Mouse (Mus musculus): Measurements from ENCODE around the gene Gm42372. TPM values are rescaled to one million over a fixed set of nuclear protein-coding genes. Genes with fewer than 3 reads are reported as not detected.
A peak's percentile ranks its signal among the peaks of the same experiment; 100 is the strongest.

Gene Gm42372
- polyA plus RNA-seq, 1 experiment from 2014 or later: 1.8 TPM

DNA sequence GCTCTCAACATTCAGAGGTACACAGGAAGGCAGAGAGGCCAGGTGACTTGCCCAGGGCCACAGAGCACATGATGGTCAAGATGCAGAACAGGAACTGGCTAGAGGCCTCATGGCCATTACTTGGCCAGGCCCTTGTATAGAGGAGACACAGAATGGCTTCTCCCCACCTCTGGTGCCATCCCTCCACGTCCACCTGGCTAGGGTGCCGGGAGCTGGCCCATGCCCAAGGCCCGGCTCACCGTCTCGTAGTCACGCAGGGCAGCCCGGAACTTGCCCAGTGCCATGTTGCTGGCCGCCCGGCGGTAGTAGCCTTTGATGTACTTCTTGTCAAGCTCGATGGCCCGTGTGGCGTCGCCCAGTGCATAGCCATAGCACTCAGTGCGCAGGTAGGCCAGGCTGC, 39.3 kb downstream of the Gm42372 start:
- ATAC-seq (replicated peaks; ENCODE audit: low FRiP score) (no peak), DNase-seq (ENCODE audit: low spot score) (no peak)
- Histone ChIP-seq H3K27me3 (ENCODE audit: control insufficient read depth, insufficient read depth, low read length) (no peaks in the 10 kb centered on the region), H3K9ac (ENCODE audit: low read length) (no peak overlapping the region), H3K4me2 (ENCODE audit: low read depth, low read length, severe bottlenecking) (no peak overlapping the region), H3K9me3 (ENCODE audit: control insufficient read depth, low read length) (no peaks in the 10 kb centered on the region), H3K4me1 (replicated peaks; ENCODE audit: control insufficient read depth, insufficient read depth, low read length) (peaks cover 15% of the 10 kb centered on the region; the same call in 1 of the 2 replicates), H3K36me3 (ENCODE audit: control insufficient read depth, insufficient read depth, low read length) (peaks cover 19% of the 10 kb centered on the region; the same call in 1 of the 2 replicates), H3K27ac (ENCODE audit: low read depth, low read length) (no peak overlapping the region), H3K4me3 (ENCODE audit: low read depth, low read length) (no peak overlapping the region)
- 96% methylated on average over 15 of the region's 15 CpGs for WGBS

DNA sequence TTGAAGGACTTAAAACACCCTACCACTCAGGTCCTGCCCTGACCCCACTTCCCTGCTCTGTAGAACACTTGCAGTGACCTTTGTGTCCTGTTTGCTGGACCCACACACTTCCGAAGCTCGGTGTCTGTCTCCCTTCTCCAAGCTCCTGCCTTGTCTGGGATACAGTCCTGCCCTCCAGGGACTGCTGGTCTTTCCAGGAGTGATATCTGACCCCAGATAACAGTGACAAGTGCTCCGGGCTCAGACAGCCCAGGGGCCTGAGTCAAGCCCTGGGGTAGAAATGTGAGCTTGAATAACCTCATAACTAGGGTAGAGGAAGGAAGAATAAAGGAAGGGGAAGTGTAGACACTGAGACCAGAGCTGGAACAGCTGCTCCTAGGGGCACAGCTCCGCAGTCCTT, 40.8 kb downstream of the Gm42372 start:
- DNase-seq (ENCODE audit: low spot score) (no peak), ATAC-seq (replicated peaks; ENCODE audit: low FRiP score) (no peak)
- Histone ChIP-seq H3K4me3 (ENCODE audit: low read depth, low read length) (no peak overlapping the region), H3K36me3 (ENCODE audit: control insufficient read depth, insufficient read depth, low read length) (peaks cover 19% of the 10 kb centered on the region; the same call in 1 of the 2 replicates), H3K27ac (ENCODE audit: low read depth, low read length) (no peak overlapping the region), H3K27me3 (ENCODE audit: control insufficient read depth, insufficient read depth, low read length) (no peaks in the 10 kb centered on the region), H3K4me1 (replicated peaks; ENCODE audit: control insufficient read depth, insufficient read depth, low read length) (peaks cover 15% of the 10 kb centered on the region; the same call in 1 of the 2 replicates), H3K9ac (ENCODE audit: low read length) (no peak overlapping the region), H3K4me2 (ENCODE audit: low read depth, low read length, severe bottlenecking) (no peak overlapping the region), H3K9me3 (ENCODE audit: control insufficient read depth, low read length) (no peaks in the 10 kb centered on the region)
- 87% methylated on average over 4 of the region's 4 CpGs for WGBS

DNA sequence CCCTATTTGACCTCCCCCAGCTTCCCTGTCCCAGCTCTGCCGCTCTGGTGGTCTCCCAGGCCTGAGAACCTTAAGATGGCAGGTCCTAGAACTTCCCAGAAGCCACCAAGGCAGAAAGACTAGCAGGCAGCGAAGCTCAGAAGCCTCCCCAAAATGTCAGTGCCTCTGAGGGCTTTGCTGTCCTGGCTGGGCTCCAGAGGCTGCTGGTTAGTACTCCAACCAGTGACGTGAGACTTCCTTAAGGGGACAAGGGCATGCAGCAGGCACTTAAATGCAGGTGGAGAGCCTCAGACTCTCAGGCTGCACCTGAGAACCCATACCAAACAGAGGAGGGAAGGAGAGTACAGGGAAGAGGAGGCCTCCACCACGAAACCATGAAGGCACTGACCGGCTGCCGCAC, 41.3 kb downstream of the Gm42372 start:
- no peaks in the 10 kb centered on the region for H3K27me3 ChIP-seq (ENCODE audit: control insufficient read depth, insufficient read depth, low read length)
- H3K9ac ChIP-seq (ENCODE audit: low read length): no peak overlapping the region
- no peak overlapping the region for H3K4me2 ChIP-seq (ENCODE audit: low read depth, low read length, severe bottlenecking)
- H3K9me3 ChIP-seq (ENCODE audit: control insufficient read depth, low read length): no peaks in the 10 kb centered on the region
- ATAC-seq (replicated peaks; ENCODE audit: low FRiP score): no peak
- H3K4me3 ChIP-seq (ENCODE audit: low read depth, low read length): no peak overlapping the region
- H3K27ac ChIP-seq (ENCODE audit: low read depth, low read length): no peak overlapping the region
- peaks cover 15% of the 10 kb centered on the region; the same call in 1 of the 2 replicates for H3K4me1 ChIP-seq (replicated peaks; ENCODE audit: control insufficient read depth, insufficient read depth, low read length)
- no peak for DNase-seq (ENCODE audit: low spot score)
- WGBS: 93% methylated on average over 6 of the region's 6 CpGs
- peaks cover 19% of the 10 kb centered on the region; the same call in 1 of the 2 replicates for H3K36me3 ChIP-seq (ENCODE audit: control insufficient read depth, insufficient read depth, low read length)

DNA sequence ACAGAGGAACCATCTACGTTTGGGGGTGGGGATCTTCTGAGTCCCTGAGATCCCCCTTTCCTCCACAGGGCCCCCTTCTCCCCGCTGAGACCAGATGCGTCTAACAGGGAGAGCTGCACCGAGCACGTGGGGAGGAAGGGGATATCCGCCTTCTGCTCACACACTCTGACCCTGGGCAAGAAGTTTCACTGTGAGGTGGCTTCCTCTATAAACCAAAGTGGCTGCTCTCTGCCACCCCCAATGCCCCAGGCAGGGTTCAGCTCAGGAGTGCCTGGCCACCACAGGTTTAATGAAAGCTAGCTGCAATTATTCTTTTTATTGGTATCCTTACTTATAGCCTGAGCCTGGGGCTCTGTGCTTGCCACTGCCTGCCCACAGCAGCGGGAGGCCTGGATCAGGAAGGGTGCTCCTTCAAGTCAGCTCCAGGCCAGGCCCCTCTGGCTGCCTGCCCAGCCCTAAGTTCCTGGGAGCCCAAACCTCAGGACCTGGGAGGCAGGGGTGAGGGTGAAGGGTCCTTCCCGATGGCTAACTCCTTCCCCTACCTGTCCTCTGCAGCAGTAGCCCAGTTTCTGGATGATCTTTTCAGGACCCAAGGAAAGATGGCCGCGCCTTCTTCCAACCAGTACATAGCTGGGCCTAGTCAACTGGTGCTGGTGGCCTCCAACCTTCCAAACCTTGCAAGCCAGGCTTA, 42.1 kb downstream of the Gm42372 start:
- Histone ChIP-seq H3K9ac (ENCODE audit: low read length) (no peak overlapping the region), H3K36me3 (ENCODE audit: control insufficient read depth, insufficient read depth, low read length) (peaks cover 12% of the 10 kb centered on the region; the same call in 1 of the 2 replicates)

DNA sequence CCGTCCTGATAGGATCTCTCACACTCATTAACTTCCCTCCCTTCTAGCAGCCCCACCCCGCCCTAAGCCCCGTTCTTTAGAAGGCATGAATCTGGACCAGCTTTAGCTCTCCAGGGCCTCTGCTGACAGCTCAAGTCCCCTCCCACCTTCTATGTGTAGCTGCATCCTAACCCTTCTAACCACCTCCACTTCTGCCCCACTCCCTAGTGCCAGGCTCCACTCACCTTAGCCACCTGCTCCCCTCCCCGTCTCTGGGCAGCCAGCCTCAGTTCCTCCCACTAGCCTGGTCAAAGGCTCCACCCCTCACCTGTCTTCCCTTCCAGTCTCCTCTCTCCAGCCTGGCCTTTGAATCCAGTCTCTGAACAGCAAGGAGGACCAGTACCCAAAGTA, 42.6 kb downstream of the Gm42372 start:
- no peak overlapping the region for H3K9ac ChIP-seq (ENCODE audit: low read length)
- WGBS: 82% methylated on average over 4 of the region's 4 CpGs
- no peaks in the 10 kb centered on the region for H3K27me3 ChIP-seq (ENCODE audit: control insufficient read depth, insufficient read depth, low read length)
- no peak overlapping the region for H3K4me2 ChIP-seq (ENCODE audit: low read depth, low read length, severe bottlenecking)
- ATAC-seq (replicated peaks; ENCODE audit: low FRiP score) (no peak), DNase-seq (ENCODE audit: low spot score) (no peak)
- H3K9me3 ChIP-seq (ENCODE audit: control insufficient read depth, low read length): no peaks in the 10 kb centered on the region
- H3K36me3 ChIP-seq (ENCODE audit: control insufficient read depth, insufficient read depth, low read length): peaks cover 9% of the 10 kb centered on the region; the same call in 1 of the 2 replicates
- H3K27ac ChIP-seq (ENCODE audit: low read depth, low read length): no peak overlapping the region
- peaks cover 15% of the 10 kb centered on the region; the same call in 1 of the 2 replicates for H3K4me1 ChIP-seq (replicated peaks; ENCODE audit: control insufficient read depth, insufficient read depth, low read length)
- H3K4me3 ChIP-seq (ENCODE audit: low read depth, low read length): no peak overlapping the region

More for the DNA sequence above, 42.1 kb downstream of the Gm42372 start:
- Histone ChIP-seq H3K9me3 (ENCODE audit: control insufficient read depth, low read length) (no peaks in the 10 kb centered on the region), H3K27ac (ENCODE audit: low read depth, low read length) (no peak overlapping the region), H3K4me3 (ENCODE audit: low read depth, low read length) (no peak overlapping the region), H3K4me1 (replicated peaks; ENCODE audit: control insufficient read depth, insufficient read depth, low read length) (peaks cover 15% of the 10 kb centered on the region; the same call in 1 of the 2 replicates), H3K27me3 (ENCODE audit: control insufficient read depth, insufficient read depth, low read length) (no peaks in the 10 kb centered on the region), H3K4me2 (ENCODE audit: low read depth, low read length, severe bottlenecking) (no peak overlapping the region)
- ATAC-seq (replicated peaks; ENCODE audit: low FRiP score) (no peak), DNase-seq (ENCODE audit: low spot score) (no peak)
- 90% methylated on average over 10 of the region's 10 CpGs for whole genome bisulfite sequencing

DNA sequence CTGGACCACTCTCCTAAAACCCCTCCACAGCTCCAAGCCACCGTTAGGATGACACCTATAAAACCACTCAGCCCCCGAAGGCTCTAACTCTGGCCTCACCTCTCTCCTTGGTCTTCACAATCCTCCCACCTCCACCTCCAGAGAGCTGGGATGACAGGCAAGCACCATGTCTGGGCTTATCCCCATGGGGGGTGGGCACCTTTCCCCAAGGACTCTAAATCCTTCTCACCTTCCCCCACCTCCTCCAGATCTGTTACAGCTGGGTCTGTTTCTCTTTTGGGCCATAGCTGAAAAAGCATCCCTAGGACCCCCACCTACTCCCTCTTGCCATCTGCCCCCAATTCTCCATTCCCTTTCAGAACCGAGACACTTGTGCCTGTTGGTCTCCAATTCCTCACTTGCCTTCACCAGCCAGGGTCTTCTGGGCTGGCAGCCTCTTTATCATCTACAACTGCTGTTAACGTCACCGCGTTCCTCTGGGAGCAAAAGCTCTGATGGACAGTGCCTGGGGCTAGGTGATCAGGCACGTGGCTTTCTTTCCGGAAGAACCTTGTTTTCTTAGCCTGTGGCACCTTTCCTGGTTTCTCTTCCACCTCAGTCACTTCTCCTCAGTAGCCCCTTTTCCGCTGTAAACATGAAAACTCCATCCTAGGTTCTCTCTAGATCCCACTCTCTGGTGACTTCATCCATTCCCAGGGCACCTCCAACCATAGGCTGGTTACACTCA, 43.2 kb downstream of the Gm42372 start:
- Histone ChIP-seq H3K4me3 (ENCODE audit: low read depth, low read length) (peak overlapping the region; percentile 62), H3K9ac (ENCODE audit: low read length) (peak overlapping the region; percentile 78), H3K27me3 (ENCODE audit: control insufficient read depth, insufficient read depth, low read length) (no peaks in the 10 kb centered on the region), H3K4me2 (ENCODE audit: low read depth, low read length, severe bottlenecking) (peak overlapping the region; percentile 56), H3K36me3 (ENCODE audit: control insufficient read depth, insufficient read depth, low read length) (peaks cover 6% of the 10 kb centered on the region; the same call in 1 of the 2 replicates), H3K9me3 (ENCODE audit: control insufficient read depth, low read length) (no peaks in the 10 kb centered on the region), H3K4me1 (replicated peaks; ENCODE audit: control insufficient read depth, insufficient read depth, low read length) (peaks cover 15% of the 10 kb centered on the region; the same call in 1 of the 2 replicates), H3K27ac (ENCODE audit: low read depth, low read length) (no peak overlapping the region)
- 83% methylated on average over 9 of the region's 9 CpGs for WGBS
- no peak for DNase-seq (ENCODE audit: low spot score)
- no peak for ATAC-seq (replicated peaks; ENCODE audit: low FRiP score)

DNA sequence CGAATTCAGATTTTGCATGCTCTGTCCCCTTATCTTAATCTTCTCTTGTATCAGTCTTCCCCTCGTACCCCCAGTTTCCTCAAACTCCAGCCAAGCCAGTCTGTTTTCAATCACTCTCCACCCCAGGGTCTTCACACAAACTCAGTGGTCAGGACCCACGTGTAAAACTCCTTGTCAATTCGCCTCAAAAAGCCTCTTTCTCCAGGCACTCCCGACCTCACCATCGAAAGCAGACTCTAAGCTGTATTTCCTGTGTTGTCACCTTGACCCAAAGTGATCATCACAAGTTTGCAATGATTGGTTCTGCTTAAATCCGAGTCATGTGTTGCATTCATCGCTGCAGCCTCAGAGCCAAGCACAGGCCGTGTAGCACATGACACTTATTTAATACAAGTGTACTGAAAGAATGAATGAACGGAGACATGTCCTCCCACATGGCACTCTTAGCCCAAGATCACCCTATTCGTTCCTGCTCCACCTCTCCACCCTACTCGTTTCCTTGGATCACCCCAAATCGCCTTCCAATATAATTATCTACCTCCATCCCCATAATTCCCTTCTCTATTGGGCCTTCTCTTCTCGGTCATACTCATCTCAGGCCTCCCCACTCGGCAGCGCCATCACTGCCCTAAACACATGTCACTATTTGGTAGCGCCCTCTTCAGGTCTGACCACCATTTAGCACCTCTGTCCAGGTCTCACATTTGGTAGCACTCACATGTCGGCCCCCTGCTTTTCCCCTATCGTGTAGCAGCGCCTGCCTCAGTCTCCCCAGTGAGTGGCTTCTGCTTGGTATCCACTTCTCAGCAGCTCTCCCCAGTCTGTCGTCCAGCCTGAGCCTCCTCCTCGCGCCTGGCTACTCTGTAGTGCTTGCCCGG, 44.1 kb downstream of the Gm42372 start:
- Histone ChIP-seq H3K4me1 (replicated peaks; ENCODE audit: control insufficient read depth, insufficient read depth, low read length) (peaks cover 15% of the 10 kb centered on the region; the same call in 1 of the 2 replicates), H3K27ac (ENCODE audit: low read depth, low read length) (no peak overlapping the region), H3K4me2 (ENCODE audit: low read depth, low read length, severe bottlenecking) (peak overlapping the region; percentile 56), H3K36me3 (ENCODE audit: control insufficient read depth, insufficient read depth, low read length) (peaks cover 4% of the 10 kb centered on the region; the same call in 1 of the 2 replicates), H3K9ac (ENCODE audit: low read length) (peak overlapping the region; percentile 78), H3K4me3 (ENCODE audit: low read depth, low read length) (peak overlapping the region; percentile 62), H3K27me3 (ENCODE audit: control insufficient read depth, insufficient read depth, low read length) (no peaks in the 10 kb centered on the region), H3K9me3 (ENCODE audit: control insufficient read depth, low read length) (no peaks in the 10 kb centered on the region)
- WGBS: 10% methylated on average over 24 of the region's 24 CpGs
- DNase-seq (ENCODE audit: low spot score) (no peak), ATAC-seq (replicated peaks; ENCODE audit: low FRiP score) (peak; percentile 73)
